Mouse (Mus musculus) lung, postnatal 0 days (tissue): Measurements from ENCODE around the gene Snapc3.

Experiments used
- CTCF ChIP-seq: IDR thresholded peaks from 2 replicates; pipeline ENCODE4 v1.5.1; 2016; ENCODE audit warnings: antibody characterized with exemption, mild to moderate bottlenecking
- EP300 ChIP-seq: IDR thresholded peaks from 2 replicates; pipeline ENCODE4 v1.6.1; 2016; ENCODE audit warnings: antibody characterized with exemption, mild to moderate bottlenecking, control low read depth

DNA sequence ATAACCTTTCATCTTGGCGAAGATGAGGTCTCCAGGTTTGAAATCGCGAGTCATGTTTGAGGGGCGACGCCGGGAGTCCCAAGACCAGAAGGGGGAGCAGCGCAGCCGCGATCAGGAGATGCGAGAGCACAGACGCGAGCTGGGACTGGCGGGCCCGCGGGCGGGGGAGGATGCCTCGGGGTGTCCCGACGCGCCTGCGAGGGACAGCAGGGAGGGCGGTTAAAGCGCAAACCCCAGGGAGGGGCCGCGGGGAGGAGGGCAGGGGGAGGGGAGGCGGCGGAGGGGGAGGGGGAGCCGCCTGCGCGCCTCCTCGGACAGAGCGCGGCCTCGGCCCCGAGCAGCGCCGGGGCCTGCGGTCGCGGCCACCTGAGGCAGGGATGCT is 68.2 kb downstream of the Snapc3 start:
- peak; percentile 79 for TF ChIP-seq CTCF
- TF ChIP-seq EP300, result no peak
